Mouse (Mus musculus): Measurements from ENCODE around the gene Vmn1r224. TPM values are rescaled to one million over a fixed set of nuclear protein-coding genes. Genes with fewer than 3 reads are reported as not detected.

Gene Vmn1r224
- not detected in 3 replicates for total RNA-seq (2017)

GRCm38 (mm10) chr17:20413846-20414245 lies at the start of gene Vmn1r224:
Gene Vmn1r224 (plus strand): TSS chr17:20414146.
- no peak for ATAC-seq (replicated peaks; ENCODE audit: insufficient number of reproducible peaks, low FRiP score, low TSS enrichment, poor library complexity, severe bottlenecking)

GRCm38 (mm10) chr17:20399105-20399504 lies 14.8 kb upstream of the Vmn1r224 start:
- ATAC-seq (replicated peaks; ENCODE audit: insufficient number of reproducible peaks, low FRiP score, low TSS enrichment, poor library complexity, severe bottlenecking) = no peak

- no peak for ATAC-seq (replicated peaks; ENCODE audit: insufficient number of reproducible peaks, low FRiP score, low TSS enrichment, poor library complexity, severe bottlenecking)
Observed at GRCm38 (mm10) chr17:20439263-20439662, 25.3 kb downstream of the Vmn1r224 start.

- ATAC-seq (replicated peaks; ENCODE audit: insufficient number of reproducible peaks, low FRiP score, low TSS enrichment, poor library complexity, severe bottlenecking) = no peak
Observed at GRCm38 (mm10) chr17:20473311-20473710, 59.4 kb downstream of the Vmn1r224 start.

Other genes with a start within 250 kb of the Vmn1r224 start
- gene Fpr-rs6, start 231.0 kb upstream of the Vmn1r224 start, total RNA-seq (2017) = not detected in 3 replicates
- not detected in 3 replicates for gene Vmn2r105, start 179.1 kb upstream of the Vmn1r224 start, total RNA-seq (2017)
- not detected in 3 replicates for gene Vmn2r106, start 128.6 kb upstream of the Vmn1r224 start, total RNA-seq (2017)
- not detected in 3 replicates for gene Vmn2r107, start 68.9 kb upstream of the Vmn1r224 start, total RNA-seq (2017)
- 0.10 TPM in 1 of 3 replicates, not detected in the others for gene Vmn2r108, start 67.2 kb downstream of the Vmn1r224 start, total RNA-seq (2017)
- not detected in 3 replicates for gene Vmn1r225, start 84.0 kb downstream of the Vmn1r224 start, total RNA-seq (2017)
- not detected in 3 replicates for gene Vmn2r109, start 150.6 kb downstream of the Vmn1r224 start, total RNA-seq (2017)
- not detected in 3 replicates for gene Vmn2r110, start 182.3 kb downstream of the Vmn1r224 start, total RNA-seq (2017)
- not detected in 3 replicates for gene Fpr-rs3, start 210.7 kb downstream of the Vmn1r224 start, total RNA-seq (2017)